Mouse (Mus musculus): Measurements from ENCODE around the gene Rasgrp2. TPM values are rescaled to one million over a fixed set of nuclear protein-coding genes. Genes with fewer than 3 reads are reported as not detected.

Gene Rasgrp2
- total RNA-seq, 1 experiment from 2014 or later, result 116 TPM

DNA sequence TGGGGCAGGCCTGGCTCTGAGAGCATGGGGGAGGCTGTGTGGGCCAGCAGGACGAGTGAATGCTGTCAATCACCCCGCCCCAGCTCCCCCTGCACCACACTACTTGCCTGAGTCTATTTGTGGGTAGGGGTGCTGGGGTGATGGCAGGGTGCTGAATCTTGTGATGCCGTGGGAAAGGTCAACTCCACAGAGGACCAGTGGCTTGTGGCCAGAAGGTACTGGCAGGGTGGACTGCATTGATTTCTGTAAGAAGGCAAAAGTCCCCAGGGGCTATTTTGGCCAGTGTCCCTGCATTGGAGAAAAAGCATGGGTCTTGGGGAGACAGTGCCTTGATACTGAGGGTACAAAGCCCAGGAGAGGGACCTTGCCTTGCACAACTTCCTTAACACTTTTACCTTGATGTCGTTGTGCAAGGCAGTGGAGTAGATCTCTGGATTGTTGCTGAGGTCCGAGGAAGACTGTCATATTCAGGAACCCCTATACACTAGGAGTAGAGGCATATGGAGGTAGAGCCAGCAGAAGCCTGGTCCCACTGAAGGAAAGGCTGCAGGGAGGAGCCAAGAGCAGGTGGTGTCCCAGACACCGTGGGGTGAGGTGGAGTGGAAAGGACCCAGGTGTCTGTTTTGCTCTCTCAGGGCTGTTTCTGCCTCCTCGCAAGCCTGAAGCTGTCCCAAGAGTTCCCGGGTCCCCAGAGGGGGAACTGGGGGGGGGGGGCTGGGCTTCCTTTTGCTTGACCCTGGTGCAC lies 25.2 kb downstream of the Rasgrp2 start:
- ATAC-seq (replicated peaks; ENCODE audit: low read depth, poor library complexity, severe bottlenecking), result no peak

GRCm38 (mm10) chr19:6425595-6425994 lies 26.5 kb downstream of the Rasgrp2 start:
- ATAC-seq (replicated peaks; ENCODE audit: low read depth, poor library complexity, severe bottlenecking), result no peak

GRCm38 (mm10) chr19:6426703-6427500 lies 27.8 kb downstream of the Rasgrp2 start:
- ATAC-seq (replicated peaks; ENCODE audit: low read depth, poor library complexity, severe bottlenecking), result peak; percentile 79

- no peak for ATAC-seq (replicated peaks; ENCODE audit: low read depth, poor library complexity, severe bottlenecking)
Measured at GRCm38 (mm10) chr19:6427653-6428434, 28.7 kb downstream of the Rasgrp2 start.

DNA sequence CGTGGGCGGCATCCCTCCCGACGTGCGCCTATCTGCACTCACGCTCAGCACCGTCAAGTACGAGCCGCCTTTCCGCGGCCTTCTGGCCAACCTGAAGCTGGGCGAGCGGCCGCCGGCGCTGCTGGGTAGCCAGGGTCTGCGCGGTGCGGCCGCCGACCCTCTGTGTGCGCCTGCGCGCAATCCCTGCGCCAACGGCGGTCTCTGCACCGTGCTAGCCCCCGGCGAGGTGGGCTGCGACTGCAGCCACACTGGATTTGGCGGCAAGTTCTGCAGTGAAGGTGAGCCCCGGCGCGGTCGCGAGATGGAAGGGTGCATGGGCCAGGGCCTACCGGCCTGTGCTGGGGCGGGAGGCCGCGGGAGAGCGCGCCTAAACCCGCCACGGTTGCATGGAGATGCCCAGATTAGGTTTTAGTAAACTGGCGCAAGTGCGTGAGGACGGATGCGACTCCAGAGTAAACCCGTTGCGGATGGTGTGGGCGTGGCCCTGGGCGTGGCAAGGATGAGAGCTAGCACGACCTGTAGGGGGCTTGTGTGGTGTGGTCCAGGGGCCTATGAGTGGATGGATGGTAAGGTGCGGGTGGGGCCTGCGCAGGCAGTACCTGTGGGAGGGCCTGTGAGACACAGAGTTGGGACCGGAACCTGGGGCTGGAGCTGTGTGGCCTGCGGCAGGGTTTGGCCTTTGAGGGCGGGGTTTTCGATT lies 29.5 kb downstream of the Rasgrp2 start:
- peak; percentile 68 for ATAC-seq (replicated peaks; ENCODE audit: low read depth, poor library complexity, severe bottlenecking)

DNA sequence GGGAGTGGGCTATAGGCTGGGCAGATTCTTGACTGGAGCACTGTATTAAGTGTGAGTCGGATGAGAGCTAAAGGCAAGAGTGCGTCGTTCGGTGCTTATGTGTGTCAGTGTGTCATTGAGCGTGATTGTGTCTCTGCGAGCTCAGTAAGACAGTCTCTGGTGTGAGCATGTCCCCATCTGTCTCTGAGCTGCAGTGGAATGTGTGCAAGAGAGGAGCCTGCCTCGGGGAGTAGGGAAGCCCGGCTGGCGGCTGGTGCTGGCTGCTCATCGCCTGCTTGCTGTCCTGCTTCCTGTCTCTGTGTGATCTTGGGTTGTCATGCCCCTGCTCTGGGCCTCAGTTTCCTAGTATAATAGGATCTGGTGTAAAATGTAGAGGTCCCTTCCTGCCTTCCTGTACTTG lies 43.9 kb downstream of the Rasgrp2 start:
- no peak for ATAC-seq (replicated peaks; ENCODE audit: low read depth, poor library complexity, severe bottlenecking)

DNA sequence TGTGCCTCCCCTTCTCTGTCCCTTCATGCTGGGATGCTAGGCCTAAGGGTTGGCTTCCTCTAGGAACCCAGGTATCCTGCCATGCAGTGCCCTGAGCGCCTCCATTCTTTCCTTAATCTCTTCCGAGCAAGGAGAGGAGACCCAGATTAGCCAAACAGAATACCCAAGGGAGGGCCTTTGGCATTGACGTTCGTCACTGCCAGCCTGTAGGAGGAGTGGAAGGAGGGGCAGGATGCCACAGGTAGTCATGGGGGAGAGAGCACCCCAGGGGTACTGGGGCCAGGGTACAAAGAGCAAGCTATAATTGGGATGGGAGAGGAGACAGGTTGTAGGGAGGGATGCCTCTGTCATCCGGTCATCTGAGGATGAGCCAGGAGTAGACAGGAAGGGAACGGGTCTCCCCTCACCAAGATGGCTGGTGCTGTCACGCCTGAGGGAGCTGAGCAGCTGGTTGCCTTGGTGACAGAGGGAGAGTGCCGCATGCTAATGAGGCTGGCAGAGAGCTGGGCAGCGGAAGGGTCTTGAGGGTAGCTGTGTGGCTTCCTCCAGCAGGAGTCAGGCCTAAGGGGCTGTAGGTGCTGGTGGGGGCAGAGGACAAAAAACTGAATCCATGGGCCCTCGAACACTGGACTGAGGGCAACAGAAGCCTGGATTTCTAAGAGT lies 46.8 kb downstream of the Rasgrp2 start:
- no peak for ATAC-seq (replicated peaks; ENCODE audit: low read depth, poor library complexity, severe bottlenecking)

DNA sequence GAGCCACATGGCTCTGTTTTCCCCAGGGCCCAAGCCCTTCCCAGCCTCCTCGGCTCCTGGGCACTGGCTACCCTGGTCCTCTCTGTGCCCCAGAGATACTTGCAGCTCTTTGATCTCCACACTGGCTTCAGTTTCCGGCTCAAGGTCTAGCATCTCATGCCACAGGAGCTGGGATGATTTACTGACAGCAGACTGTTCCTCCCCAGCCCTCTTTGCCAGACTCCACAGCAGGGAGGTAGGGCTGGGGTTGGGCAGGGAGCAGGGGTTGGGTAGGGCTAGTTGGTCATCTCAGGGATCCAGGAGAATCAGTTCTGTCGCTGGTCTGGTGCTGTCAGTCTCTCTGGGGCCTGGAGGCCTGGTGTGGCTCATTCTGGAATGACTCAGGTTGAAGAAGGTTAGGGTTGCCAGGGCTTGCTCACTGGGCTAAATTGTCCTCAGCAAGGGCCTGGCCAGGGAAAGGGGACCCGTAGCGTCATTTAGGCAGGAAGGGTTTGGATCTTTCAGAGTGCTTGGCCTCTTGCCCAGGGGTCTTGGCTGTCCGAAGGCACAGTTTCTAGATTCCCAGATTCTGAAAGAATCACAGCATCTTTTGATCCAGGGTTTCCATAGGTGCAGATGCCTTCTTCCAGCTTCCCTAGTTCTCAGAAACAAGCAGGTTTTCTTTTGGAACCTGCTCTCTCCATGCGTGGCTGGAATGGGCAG lies 47.7 kb downstream of the Rasgrp2 start:
- no peak for ATAC-seq (replicated peaks; ENCODE audit: low read depth, poor library complexity, severe bottlenecking)

GRCm38 (mm10) chr19:6448752-6449151 lies 49.6 kb downstream of the Rasgrp2 start:
- no peak for ATAC-seq (replicated peaks; ENCODE audit: low read depth, poor library complexity, severe bottlenecking)

DNA sequence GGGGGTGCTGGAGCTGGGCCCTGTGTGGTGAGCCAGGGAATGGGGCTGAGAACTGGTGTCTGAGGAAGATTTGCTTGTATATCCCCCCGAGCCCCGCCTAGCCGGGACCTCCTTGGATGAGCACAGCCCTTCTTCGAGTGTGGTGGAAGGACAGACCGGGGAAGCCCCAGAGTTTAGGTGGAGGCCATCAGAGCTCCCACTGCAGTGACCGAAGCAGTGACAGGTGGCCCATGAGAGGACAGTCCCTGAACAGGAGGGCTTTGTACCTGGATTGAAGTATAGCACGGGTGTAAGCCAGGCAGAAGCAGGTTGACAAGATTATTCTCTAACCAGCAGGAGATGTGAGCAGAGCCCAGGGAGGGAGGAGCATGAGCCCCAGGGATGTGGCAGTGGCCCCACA lies 50.7 kb downstream of the Rasgrp2 start:
- no peak for ATAC-seq (replicated peaks; ENCODE audit: low read depth, poor library complexity, severe bottlenecking)

- ATAC-seq (replicated peaks; ENCODE audit: low read depth, poor library complexity, severe bottlenecking), result peak; percentile 95
Measured at GRCm38 (mm10) chr19:6452030-6452494, 52.9 kb downstream of the Rasgrp2 start.

DNA sequence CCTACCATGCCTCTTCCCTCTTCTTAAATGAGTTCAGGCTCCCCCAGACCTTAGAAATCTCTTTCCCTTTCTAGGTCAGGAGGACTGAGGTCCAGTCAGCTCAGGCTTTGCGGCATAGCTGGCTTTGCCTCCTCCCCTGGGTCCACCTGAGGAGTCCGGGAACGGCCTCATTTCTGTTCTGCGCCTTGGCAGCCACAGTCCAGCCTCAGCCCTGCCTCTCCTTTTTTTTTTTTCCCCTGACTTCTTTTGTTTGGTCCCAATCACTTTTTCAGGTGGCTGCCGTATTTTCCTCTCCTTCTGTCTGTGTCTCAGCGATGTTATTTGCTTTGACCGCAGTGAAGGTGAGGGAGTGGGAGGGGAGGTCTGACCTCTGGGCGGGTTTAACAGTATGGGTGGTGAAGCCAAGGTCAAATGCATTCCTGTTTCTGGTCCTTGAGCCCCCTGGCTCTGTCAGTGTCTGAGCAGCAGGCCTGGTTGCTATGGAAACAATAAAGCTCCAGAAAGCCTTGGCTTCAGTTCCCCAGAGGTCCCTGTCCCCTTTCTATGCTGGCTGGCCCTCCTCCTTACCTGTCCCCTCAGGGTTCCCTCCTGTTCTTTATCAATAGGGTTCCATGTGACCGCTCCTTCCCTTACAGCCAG lies 53.7 kb downstream of the Rasgrp2 start:
- no peak for ATAC-seq (replicated peaks; ENCODE audit: low read depth, poor library complexity, severe bottlenecking)

- no peak for ATAC-seq (replicated peaks; ENCODE audit: low read depth, poor library complexity, severe bottlenecking)
Measured at GRCm38 (mm10) chr19:6453349-6453748, 54.2 kb downstream of the Rasgrp2 start.

GRCm38 (mm10) chr19:6454041-6454720 lies 55.0 kb downstream of the Rasgrp2 start:
- ATAC-seq (replicated peaks; ENCODE audit: low read depth, poor library complexity, severe bottlenecking), result 0 out of 2 replicates have a peak, but pooled peaks have one; percentile 26

DNA sequence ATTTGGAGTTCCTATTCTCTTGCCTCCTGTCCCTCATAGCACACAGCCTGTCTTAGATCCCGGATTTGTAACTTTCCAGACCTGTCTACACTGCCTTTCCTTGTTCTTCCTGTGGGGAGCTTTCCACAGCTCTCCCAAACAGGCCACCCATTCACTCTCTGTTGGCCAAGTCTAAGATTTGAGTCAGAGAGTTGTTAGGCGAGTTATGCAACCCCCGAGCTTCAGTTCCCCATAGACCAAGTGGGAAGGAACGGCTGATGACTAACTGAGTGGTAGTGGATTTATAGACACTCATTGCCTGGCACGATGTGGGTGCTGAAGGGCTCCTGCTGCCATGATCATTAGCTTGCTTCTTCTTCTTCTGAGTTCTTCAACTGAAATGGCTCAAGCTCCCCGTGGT lies 60.4 kb downstream of the Rasgrp2 start:
- peak; percentile 36; the same call in 1 of the 2 replicates for ATAC-seq (replicated peaks; ENCODE audit: low read depth, poor library complexity, severe bottlenecking)

GRCm38 (mm10) chr19:6462841-6463240 lies 63.7 kb downstream of the Rasgrp2 start:
- ATAC-seq (replicated peaks; ENCODE audit: low read depth, poor library complexity, severe bottlenecking), result no peak

GRCm38 (mm10) chr19:6464306-6465071 lies 65.3 kb downstream of the Rasgrp2 start:
- ATAC-seq (replicated peaks; ENCODE audit: low read depth, poor library complexity, severe bottlenecking), result no peak

Measured in common myeloid progenitor, adult 5-6 weeks (primary cell).